ENCODE assay signal across 12 mouse cellular contexts in the genomic region with DNA sequence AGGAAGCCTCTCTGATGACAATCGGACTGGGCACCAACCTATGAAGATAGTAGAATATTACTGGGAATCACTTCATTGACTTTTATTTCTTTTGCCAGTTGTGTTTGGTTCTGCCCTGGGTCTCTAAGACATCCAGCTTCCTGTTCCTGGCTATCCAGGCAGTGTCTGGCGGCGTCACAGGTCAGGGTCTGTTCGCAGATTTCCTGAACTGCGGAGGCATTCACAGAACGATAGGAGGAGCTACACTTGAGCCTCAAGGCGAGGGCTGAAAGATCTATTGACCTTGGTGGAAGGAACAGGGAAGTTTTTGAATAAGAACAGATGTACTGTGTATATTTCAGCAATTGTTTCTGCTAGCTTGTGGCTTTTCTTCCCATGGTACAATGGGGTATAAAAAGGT.
DNase-seq lines count a peak whose midpoint lies in the region; ATAC-seq and TF ChIP-seq lines count a peak whose summit lies in the region.
"Had no signal": no experiment of that assay in that cellular context is flagged by ENCODE, and none has a peak within 500 bp of the region (broad histone marks: within the 10 kb centered on the region; RNA-seq: fewer than 3 reads in every experiment).

No protein-coding gene starts in this region.

- no peaks in the 10 kb centered on the region for H3K9me3 ChIP-seq in heart, embryonic 10.5 days
- H3K9me3 ChIP-seq in lung, embryonic 16.5 days (ENCODE audit: control insufficient read depth, low read length), result no peaks in the 10 kb centered on the region
- no peaks in the 10 kb centered on the region for H3K9me3 ChIP-seq in midbrain, embryonic 10.5 days (replicated peaks)
- H3K9me3 ChIP-seq: limb, embryonic 12.5 days had no signal

- intact Hi-C loops in heart, postnatal 36 days (cut with DNase I), result no loop called here
- intact Hi-C loops in gastrocnemius, adult 2 months (cut with DNase I), result no loop called here

- H3K36me3 ChIP-seq in heart, embryonic 10.5 days, result no peaks in the 10 kb centered on the region
- H3K36me3 ChIP-seq in lung, embryonic 16.5 days (ENCODE audit: control insufficient read depth, insufficient read depth, low read length), result no peaks in the 10 kb centered on the region
- H3K36me3 ChIP-seq in midbrain, embryonic 10.5 days, result no peaks in the 10 kb centered on the region
- H3K36me3 ChIP-seq: limb, embryonic 12.5 days had no signal

- H3K9ac ChIP-seq in lung, embryonic 16.5 days (ENCODE audit: low read length), result no peak overlapping the region
- H3K9ac ChIP-seq: limb, embryonic 12.5 days had no signal

- H3K27ac ChIP-seq in heart, embryonic 10.5 days, result no peak overlapping the region
- peak overlapping the region; percentile 32 for H3K27ac ChIP-seq in lung, embryonic 16.5 days (ENCODE audit: low read length)
- no peak overlapping the region for H3K27ac ChIP-seq in gastrocnemius, adult 2 months
- H3K27ac ChIP-seq in midbrain, embryonic 10.5 days (replicated peaks), result no peak overlapping the region
- H3K27ac ChIP-seq: limb, embryonic 12.5 days had no signal

- no peaks in the 10 kb centered on the region for H3K4me1 ChIP-seq in heart, embryonic 10.5 days
- H3K4me1 ChIP-seq in lung, embryonic 16.5 days (replicated peaks; ENCODE audit: control insufficient read depth, insufficient read depth, low read length), result no peaks in the 10 kb centered on the region
- no peaks in the 10 kb centered on the region for H3K4me1 ChIP-seq in midbrain, embryonic 10.5 days
- H3K4me1 ChIP-seq: limb, embryonic 12.5 days had no signal

- ATAC-seq in lung, embryonic 16.5 days (ENCODE audit: low read depth), result peak; percentile 83
- ATAC-seq in CD4-positive, CD25-positive, alpha-beta regulatory T cell, adult 4 months, result no peak

- 52% methylated on average over 7 of the region's 7 CpGs for WGBS in heart, embryonic 10.5 days
- WGBS in lung, embryonic 16.5 days, result 31% methylated on average over 7 of the region's 7 CpGs
- WGBS in midbrain, embryonic 10.5 days, result 66% methylated on average over 7 of the region's 7 CpGs

- peak; percentile 92 for DNase-seq in heart, adult 11 months
- no peak for DNase-seq in heart, embryonic 10.5 days (ENCODE audit: low spot score)
- DNase-seq in adrenal gland, postnatal 14 days, result peak; percentile 69
- peak; percentile 16 to 17 for DNase-seq in heart, postnatal 36 days
- no peak for DNase-seq in gastrocnemius, adult 2 months
- no peak for DNase-seq in midbrain, embryonic 10.5 days (ENCODE audit: low spot score)
- DNase-seq: cerebellum, postnatal 25 days; gastrocnemius, postnatal 14 days; right cerebral cortex, postnatal 4 days had no signal

- no peaks in the 10 kb centered on the region for H3K27me3 ChIP-seq in heart, embryonic 10.5 days (ENCODE audit: insufficient read depth, poor library complexity, severe bottlenecking)
- H3K27me3 ChIP-seq in lung, embryonic 16.5 days (ENCODE audit: control insufficient read depth, insufficient read depth, low read depth, low read length), result no peaks in the 10 kb centered on the region
- no peaks in the 10 kb centered on the region for H3K27me3 ChIP-seq in midbrain, embryonic 10.5 days (ENCODE audit: low read depth, poor library complexity, severe bottlenecking)
- H3K27me3 ChIP-seq: limb, embryonic 12.5 days had no signal

- no peak overlapping the region for H3K4me3 ChIP-seq in heart, embryonic 10.5 days
- H3K4me3 ChIP-seq in lung, embryonic 16.5 days (ENCODE audit: low read length), result no peak overlapping the region
- H3K4me3 ChIP-seq in gastrocnemius, adult 2 months, result no peak overlapping the region
- no peak overlapping the region for H3K4me3 ChIP-seq in midbrain, embryonic 10.5 days
- H3K4me3 ChIP-seq: limb, embryonic 12.5 days had no signal

- TF ChIP-seq CTCF in gastrocnemius, adult 2 months (IDR thresholded peaks at IDR 0.05), result no peak; the same call in 1 of the 2 replicates

- no peak overlapping the region for H3K4me2 ChIP-seq in lung, embryonic 16.5 days (ENCODE audit: low read depth, low read length)
- H3K4me2 ChIP-seq: limb, embryonic 12.5 days had no signal

Comparison
In these comparisons a context has a peak if more than half of its experiments do, and no peak if none do; other contexts are left out.
1. DNase-seq: peak in heart, adult 11 months (single experiment), adrenal gland, postnatal 14 days (single experiment) and heart, postnatal 36 days (2 of 2); none in heart, embryonic 10.5 days (single experiment), gastrocnemius, adult 2 months (single experiment) and midbrain, embryonic 10.5 days (single experiment).